Mouse (Mus musculus) embryo, embryonic 9.5 days (tissue): ENCODE data around the gene Kcnip3.

Experiments used
- DNase-seq: peaks from one replicate; pipeline ENCODE4 v3.0.0-alpha.2; 2017; ENCODE audit errors: extremely low spot score

Kcnip3 gene

DNA sequence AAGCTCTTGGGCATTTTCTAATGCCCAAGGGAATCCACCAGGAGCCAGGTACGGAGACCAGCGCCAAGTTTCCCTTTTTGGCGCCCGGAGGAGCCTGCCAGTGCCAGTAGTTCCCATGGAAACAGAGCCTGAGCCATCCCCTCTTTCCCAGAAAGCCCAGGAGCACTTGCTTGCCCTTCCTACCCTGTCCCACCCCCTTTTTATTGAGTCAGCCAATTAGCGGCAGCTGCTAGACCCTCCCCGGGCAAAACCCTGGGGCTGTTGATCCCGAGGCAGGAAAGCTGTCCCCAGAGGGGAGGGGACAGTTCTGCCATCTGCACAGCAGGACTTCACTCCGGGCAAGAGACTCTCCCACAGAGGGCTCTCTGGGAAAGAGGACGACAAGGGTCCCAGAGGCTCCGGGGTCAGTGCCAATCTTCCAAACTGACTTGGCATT lies at the start of gene Kcnip3:
Gene Kcnip3, minus strand, starts transcription at position 89 of the 436 bp plus-strand sequence.
- DNase-seq = peak; percentile 59

DNA sequence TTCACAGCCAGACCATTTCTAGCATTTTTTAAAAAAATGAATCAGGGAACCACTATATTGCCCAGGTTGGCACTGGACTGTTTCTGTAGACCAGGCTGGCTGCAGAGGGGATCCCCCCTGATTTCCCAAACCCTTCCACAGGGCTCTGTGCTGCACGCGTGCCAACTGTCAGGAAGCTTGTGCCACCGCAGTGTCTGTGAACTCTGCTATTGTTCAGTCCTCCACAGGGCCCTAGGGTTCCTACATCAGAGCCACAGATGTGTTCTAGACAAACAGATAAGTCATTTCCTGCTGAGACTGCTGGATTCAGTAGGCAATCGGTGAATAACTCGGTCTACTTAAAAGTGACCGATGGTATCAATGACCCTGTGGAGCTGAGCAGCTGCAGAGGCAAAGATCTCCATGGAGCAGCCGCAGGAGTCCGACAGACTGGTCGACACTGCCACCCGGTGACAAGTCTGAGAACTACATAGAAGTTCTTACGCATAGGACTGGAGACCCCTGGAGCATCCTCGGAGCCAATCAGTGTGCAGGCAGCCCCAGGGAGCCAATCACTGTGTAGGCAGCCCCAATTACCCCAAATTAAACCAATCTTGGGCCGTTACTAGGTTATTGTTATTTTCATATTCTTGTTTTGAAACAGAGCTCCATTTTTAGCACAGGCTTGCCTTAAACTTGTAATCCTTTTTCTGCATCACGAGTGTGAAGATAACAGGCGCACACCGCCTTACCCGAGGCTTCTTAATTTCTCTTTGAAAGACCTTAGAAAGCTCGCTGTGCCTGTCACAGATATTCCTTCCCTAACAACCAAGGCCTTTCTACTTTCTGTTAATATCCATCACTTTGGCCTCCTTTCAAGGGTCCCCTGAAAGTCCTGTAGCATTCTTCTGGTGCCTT lies 37.4 kb upstream of the Kcnip3 start:
- peak; percentile 91 for DNase-seq

DNA sequence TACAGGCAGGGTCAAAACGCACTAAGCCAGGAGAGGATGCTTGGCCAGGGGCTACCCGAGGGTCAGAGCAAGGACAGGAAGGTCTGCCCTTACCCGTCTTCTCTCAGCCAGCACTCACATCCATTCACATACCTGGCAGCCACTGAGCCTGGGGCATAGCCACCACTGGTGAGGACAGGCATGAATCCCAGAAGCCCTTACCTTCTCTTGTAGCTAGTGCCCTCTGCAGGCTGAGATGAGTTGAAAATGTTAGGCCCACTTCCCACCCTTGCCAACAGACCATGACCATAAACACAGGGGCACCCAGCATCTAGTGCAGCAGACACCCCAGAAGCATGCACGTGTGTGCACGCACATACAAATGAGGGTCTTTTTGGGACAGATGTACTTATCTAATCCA lies 29.2 kb upstream of the Kcnip3 start:
- DNase-seq = no peak

DNA sequence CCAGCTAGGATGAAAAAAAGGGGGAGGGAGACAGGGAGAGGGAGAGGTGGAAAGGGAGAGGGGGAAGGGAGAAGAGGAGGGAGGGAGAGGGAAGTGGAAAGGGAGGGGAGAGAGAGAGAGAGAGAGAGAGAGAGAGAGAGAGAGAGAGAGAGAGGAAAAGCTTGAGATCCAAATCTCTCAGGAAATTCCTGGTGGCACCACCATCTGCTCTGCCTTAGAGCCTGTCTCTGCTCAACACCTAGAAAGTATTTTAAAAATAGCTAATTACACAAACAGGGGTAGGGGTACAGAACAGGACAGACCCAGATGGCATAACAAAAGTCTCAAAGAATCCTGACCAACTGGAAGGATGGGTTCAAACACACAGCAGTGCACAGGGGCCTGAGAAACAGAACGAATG lies 28.6 kb upstream of the Kcnip3 start:
- no peak for DNase-seq

DNA sequence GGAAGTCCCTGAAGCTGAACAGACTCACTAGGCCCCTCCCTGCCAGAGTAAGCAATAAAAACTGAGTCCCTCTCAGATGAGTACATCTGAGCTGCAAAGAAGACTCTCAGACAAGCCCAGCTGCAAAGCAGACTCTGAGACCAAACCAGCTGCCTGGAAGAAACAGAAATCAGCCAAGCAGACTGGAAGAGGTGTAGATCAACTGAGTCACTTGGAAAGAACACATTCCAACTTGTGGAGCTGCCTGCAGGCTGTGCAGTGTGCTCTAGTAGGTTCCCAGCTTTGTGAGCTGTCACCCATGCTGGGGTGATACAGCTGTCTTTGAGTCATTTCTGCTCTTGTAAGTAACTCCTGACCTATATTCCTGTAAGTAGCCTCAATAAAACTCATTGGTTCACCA lies 27.8 kb upstream of the Kcnip3 start:
- DNase-seq = no peak

DNA sequence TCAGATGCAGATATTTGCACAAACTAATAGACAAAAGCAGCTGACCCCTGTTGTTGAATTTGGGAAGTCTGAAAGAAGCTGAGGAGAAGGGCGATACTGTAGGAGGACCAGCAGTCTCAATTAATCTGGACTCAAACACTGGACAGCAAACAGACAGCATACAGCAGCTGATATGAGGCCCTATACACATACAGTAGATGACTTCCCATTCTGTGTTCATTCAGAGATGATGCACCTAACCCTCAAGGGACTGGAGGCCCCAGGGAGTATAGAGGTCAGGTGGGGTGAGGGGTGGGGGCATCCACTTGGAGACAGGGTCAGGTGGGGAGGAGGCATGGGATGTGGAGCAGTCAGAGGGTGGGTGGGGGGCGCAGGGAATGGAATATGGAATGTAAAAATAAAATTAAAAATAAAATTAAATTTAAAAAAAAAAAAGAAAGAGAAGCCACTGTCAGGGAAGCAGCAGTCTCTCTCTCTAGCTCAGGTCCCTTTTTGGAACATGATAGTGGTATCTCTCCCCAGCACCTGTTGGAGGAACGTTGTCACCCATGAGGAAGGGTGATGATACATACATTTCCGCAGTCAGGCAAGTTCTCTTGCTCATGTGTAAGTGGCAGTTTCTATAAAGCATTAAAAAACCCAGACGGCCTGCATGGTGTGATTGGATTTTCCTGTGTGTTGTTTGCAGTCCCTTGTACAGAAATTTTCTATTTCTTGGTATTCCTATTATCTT lies 26.6 kb upstream of the Kcnip3 start:
- DNase-seq = no peak

DNA sequence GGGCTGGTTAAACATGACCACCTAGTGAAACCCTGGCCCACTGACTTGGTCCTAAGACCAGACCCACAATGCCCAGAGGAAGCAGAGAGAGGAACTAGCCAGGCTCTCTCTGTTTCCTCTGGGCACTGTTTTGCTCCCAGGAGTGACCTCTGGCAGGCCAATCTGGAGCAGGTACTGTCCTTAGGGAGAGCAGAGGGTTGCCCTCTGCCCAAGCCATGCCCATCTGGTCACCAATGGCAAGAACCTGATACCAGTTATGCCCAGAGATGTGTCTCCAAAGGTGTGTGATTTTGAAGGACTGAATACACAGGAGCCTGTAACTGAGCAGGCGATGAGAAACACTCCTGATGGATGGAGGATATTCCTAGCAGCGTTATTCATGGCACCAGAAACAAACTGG lies 19.8 kb upstream of the Kcnip3 start:
- DNase-seq = no peak

DNA sequence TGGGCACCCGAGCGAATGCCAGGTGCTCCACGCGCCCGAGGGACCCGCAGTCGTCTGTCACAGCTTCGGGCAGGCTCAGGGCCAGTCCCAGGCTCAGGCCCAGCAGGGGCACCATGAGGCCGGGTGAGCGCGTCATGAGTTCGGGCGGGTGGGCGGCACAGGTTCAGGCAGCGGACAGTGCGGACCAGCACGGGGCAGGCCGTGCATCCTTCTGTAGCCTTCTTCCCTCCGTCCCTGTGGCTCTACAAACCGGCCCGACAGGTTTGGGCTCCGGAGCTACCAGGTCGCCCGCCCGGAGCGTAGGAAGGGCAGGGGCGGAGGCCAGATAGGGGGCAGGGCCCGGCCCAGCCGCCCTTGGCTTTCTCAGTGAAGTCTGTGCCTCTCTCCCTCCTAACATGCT lies 19.3 kb upstream of the Kcnip3 start, which contains the start of gene Prom2:
Gene Prom2, minus strand, starts transcription at position 283 of the 400 bp plus-strand sequence.
- peak; percentile 27 for DNase-seq

DNA sequence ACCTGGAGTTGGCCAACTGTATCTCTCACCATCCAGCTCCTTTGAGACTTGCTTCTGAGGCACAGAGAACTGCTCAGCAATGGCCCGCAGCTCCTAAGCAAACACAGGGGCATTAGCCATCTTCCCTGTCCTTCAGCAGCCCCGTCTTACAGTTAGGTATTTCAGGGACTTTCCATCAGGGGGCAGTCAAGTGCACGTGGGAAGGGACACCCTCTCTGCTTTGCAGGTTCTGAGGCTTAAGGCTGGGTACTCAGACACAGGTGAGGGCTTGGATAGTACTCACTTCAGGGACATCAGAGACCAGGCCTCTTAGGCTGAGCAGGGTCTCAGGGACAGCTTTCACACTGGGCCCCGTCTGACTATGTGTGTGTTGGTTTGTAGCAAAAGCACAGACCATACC lies 17.6 kb upstream of the Kcnip3 start:
- DNase-seq = peak; percentile 23

DNA sequence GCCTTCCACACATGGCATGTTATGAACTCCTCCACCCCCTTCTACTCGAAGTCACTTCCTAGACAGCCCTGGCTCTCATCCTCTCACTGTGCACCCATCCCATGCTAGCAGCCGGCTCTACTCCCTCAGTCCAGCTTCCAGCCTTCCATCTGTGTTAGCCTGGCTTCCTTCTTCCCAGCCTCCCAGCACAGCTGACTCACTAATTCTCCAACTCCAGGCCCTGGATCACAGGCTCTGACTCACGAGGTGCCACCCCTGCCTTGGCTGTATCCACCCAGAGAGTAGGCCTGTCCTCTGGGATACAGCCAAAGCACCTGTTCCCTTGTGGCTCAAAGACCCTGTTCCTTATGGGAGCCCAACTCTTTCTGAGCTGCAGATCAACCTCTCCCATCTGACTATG lies 15.7 kb upstream of the Kcnip3 start:
- no peak for DNase-seq

DNA sequence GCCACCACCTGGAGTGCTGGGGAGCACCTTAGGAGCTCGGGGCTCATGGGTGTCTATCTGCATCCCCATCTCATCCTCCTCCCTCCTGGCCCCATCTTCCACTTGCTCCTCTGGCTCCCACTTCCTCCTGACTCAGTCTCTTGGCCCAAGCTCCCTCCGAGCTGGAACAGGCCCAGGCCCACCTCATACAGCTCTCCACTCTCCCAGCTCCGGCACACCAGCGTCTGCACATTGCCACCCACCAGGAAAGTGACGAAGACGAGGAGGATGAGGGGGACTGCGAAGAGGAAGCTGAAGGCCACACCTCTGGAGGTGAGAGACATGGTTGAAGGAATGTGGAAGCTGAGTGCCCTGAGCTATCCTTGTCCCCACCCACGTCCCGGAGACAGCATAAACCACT lies 13.5 kb upstream of the Kcnip3 start:
- no peak for DNase-seq

DNA sequence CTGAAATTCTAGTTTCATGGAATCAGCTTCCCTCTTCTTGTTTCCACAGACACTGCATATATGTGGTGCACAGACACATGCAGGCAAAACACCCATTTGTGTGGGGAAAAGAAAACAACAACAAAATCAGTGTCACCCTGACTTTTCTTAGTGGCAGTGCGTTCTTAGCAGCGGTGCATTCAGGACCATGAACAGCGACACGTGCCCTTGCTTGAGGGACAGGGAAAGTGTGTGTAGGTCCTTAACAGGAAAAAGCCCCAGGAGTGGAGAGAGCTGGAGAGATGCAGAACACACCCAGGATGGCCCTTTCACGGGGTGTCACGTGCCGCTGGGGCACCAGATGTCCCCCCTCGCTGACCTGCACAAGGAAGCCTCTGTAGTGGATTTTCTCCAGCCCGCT lies 10.5 kb upstream of the Kcnip3 start:
- DNase-seq = peak; percentile 39

DNA sequence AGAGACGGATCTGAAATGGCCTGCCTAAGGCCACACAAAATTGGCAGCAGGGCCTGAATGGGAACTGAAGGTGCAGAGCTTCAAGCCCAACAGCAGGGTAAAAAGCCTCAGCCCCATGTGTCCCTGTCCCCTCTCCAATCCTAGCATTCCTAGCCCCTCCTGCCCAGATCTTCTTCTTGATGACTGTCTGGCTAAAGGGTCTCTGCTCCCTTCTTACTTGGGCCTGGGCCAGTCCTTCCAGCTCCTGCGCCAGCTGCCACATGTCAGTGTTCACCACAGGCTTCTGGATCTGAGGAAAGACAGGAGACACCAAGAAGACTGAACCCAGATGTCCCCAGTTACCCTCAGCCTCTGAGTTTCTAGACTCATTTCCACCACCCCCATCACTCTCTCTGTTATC lies 9.7 kb upstream of the Kcnip3 start:
- no peak for DNase-seq

DNA sequence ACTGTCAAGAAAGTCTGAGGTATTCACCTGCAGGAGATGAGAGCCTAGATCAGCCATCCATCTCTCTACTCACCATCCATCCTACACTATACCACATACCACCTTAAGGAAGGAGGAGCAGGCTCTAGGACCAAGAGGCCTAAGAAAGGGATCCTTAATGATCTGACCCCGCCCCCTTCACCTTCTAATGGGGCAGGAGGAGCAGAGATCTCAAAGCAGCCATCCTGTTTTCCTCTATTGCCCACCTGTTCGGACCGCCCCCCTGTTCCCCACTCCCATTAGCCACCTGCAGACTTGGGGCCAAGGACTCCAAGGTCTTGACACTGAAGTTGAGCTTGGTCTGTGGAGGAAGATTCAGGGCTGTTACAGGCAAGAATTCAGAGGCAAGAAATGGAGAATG lies 8.5 kb upstream of the Kcnip3 start:
- DNase-seq = no peak

DNA sequence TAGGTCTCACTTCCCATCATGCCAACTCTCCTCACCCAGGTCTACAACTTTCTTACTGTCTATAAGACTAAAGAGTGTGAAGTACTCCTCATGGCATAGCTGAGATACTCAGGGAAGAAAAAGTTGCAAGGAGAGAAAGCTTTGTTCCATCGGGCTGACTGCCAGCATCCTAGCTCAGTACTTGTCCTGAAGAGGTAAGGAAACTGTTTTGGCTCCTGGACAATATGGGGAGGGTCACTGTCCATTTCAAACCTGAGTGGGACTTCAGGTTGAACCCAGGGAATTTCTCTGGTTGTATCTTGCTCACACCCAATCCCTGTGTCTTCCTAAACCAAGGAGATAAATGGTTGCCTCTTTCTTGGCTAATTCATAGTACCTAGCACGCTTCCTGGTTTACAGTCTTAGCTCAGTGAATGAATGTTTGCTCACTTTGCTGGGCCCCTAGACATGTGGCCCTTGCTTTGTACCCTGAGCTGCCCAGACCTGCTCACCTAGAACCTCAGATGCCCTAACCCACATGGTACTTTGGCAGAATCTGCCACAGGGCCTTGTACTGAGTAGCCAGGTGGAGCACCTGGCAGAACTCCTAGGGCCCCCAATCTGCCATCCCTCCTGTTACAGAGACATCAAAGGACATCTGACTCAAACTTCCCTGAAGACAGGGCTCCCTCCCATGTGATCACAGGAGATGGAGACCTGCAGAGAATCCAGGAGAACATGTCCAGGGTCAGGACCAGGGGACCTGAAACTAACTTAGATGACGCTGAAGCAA lies 3.3 kb upstream of the Kcnip3 start:
- no peak for DNase-seq

DNA sequence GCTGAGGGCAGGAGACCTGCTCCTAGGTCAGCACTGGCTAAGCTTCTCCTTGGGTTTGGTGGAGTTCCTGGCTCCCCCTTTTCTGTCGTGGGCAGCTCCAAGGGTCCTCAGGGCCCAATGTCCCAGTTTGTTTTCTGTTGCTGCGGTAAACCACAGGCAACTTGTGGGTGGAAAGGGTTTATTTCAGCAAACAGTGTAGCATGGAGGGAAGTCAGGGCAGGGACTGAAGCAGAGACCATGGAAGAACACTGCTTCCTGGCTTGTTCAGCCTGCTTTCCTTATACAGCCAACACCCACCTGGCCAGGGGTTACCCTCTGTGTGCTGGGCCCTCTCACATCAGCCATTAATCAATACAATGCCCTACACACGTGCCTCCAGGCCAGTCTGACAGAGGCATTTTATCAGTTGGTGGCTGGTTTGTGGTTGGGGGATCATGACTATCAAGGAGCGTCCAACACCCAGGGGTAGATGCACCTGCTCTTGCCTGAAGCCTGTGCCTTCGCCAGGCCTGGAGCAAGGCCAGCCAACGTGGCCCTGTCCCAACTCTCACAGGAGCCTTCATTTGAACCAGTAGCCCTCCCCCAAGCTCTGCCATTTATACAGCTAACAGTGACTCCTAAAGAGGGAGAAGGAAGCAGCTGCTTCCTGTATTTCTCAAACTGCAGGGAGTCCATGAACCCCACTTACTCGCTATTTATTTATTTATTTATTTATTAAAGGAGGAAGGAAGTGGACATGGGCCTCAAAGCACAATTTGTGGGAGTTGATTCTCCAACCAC lies 2.2 kb upstream of the Kcnip3 start:
- DNase-seq = no peak

DNA sequence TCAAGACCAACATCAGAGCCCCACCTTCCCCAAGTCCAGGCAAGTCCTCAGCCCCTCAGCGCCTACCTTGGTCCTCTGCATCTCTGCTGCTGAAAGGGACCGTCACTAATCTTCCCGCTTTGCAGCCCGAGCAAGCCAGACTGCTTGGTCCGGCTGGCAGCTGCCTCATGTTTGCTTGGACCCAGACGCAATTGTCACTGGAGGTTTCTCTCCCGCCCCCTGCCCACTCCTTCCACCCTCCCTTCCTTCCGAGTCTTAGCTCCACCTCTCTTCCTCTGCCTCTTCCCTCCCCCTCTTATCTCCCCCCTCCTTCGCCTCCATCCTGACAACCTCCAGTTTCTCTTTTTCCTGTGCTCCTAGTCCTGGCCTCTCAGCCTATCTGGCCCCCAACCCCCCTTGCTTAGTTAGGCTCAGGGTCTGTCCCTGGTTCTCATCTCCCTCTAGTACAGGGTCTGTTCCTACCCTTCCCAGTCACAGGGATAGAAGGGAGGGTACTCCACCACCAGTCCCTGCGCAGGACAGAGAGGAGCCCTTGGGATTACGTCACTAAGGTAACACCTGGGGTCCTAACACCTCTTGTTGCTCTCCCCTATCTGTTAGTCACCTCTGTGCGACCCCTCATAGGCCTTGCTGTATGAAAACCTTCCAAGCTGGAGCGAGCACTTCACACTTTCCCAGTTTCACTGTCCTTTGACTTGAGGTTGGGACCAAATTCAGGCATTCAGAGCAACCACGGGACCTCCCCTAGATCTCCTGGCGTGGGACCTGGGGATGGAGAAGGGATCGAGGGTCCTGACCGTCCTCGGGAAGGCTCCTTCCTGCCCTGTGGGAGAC lies 505 bp downstream of the Kcnip3 start:
- peak; percentile 61 for DNase-seq

DNA sequence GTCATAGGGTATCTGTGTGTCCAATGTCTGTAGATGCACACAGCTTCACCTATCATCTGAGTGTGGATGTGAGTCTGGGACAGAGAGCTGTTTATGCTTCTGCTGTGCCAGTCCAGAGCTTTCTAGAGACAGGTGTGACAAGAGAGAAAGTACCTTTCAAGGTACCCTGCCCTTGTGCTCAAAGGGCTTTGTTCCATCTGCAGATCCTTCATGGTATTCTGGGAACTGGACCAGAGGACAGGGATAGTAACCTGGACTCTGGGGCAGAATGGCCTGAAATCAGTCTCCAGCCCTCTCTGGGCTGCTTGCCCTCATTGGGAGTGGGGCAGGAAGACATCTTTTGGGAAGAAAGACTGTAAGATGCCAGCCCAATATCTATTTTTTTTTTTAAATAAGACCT lies 1.8 kb downstream of the Kcnip3 start:
- DNase-seq = no peak

DNA sequence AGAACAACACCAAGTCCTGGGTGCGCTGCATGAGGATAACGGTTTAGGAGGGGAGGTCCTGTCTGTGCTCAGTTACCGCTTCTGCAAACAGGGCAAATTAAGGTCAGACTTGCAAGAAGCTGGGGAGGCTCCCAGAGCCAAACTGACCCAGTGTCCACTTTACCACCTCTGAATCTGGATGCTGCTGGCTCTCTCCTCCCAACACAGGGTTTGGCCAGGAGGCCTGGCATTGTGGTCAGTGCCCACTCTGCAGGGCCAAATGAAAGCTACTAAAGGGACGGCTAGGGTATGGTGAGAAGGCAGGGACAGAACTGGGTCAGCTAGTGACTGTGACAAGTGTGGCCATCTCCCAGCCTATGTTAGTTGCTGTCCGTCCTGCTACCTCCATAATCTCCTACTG lies 2.6 kb downstream of the Kcnip3 start:
- no peak for DNase-seq

DNA sequence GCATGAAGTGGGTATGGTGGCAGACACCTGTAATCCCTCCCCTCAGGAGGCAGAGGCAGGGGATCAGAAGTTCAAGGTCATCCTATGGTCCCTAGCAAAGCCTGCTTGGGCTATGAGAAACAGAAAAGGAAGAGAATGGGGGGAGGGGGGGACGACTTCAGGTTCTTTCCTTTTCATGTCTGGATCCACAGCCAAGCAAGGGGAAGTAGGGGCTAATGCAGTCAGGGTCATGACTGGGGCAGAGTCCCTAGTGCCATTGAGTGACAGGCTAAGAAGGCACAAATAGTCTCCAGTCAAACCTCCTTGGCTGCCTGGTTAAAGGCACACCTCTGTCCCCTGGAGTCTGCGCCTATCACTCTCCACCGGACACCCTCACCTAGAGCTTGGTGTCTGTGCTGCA lies 3.1 kb downstream of the Kcnip3 start:
- DNase-seq = no peak

DNA sequence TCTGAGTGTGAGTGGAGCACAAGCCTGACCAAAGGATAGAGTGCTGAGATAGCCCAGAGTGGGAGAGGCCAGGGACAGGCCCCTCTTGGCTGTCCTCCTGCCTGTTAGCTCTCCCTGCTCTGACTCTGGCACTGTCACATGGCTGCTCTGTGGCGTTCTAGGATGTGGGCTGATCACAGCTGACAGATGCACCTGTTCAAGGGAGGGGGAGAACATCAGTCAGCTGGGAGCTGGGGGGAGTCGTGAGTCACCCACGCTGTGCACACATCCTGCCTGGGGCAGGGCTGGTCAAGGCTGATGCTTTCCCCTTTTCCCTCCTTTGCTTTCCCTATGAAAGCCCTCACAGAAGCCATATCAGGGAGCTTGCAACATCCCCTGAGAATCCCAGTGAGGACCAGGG lies 3.6 kb downstream of the Kcnip3 start:
- DNase-seq = no peak
